Mouse (Mus musculus): ENCODE data around the gene Prmt9. TPM values are rescaled to one million over a fixed set of nuclear protein-coding genes. Genes with fewer than 3 reads are reported as not detected.
A peak's percentile ranks its signal among the peaks of the same experiment; 100 is the strongest.

The Prmt9 gene
- 16.7 and 17.7 TPM in 2 replicates for polyA plus RNA-seq (2015; fragmentation: Nextera tagmentation; extraction: Ambion mirVana)

- 0 out of 2 replicates have a peak, but pooled peaks cover 5% of the 10 kb centered on the region for H3K4me1 ChIP-seq (ENCODE audit: control insufficient read depth, insufficient read depth, low read length)
- H3K4me3 ChIP-seq (replicated peaks; ENCODE audit: low read length) = peak within 1 kb of the TSS; percentile 98
- peak within 1 kb of the TSS; percentile 98 for H3K9ac ChIP-seq (ENCODE audit: low read length)
- peak; percentile 98 for ATAC-seq (ENCODE audit: insufficient read depth, low FRiP score)
- H3K36me3 ChIP-seq (ENCODE audit: control insufficient read depth, insufficient read depth, low read length) = peaks cover 10% of the 10 kb centered on the region; the same call in 1 of the 2 replicates
- WGBS = 4% methylated on average over 42 of the region's 42 CpGs
- H3K27me3 ChIP-seq (ENCODE audit: control insufficient read depth, insufficient read depth, low read length) = no peaks in the 10 kb centered on the region
- H3K4me2 ChIP-seq (ENCODE audit: low read depth, low read length) = peak within 1 kb of the TSS; percentile 86
- H3K27ac ChIP-seq (ENCODE audit: low read length) = peak within 1 kb of the TSS; percentile 93
- H3K9me3 ChIP-seq (replicated peaks; ENCODE audit: control insufficient read depth, low read length) = no peaks in the 10 kb centered on the region; the same call in 1 of the 2 replicates
Measured at GRCm38 (mm10) chr8:77549121-77549706, at the start of gene Prmt9. Prmt9 (plus strand) TSS chr8:77549397.

DNA sequence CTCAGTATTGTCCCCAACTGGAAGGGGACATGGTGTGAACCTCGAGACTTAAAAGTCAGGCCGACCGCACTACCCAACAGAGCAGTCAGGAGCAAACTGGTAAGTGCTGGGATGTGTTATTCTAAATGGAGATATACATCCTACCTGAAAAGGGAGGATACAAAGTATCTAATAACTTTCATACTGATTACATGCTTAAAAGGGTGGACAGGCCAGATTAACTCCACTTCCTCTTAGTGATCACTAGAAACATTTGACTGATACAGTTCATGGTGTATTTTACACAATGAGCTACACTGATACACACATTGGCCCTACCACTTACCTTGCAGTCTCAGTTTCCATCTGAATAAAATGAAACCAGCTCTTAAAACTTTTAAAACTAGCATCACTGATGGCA lies 48.9 kb upstream of the Prmt9 start:
- ATAC-seq (ENCODE audit: insufficient read depth, low FRiP score) = no peak

GRCm38 (mm10) chr8:77501131-77501530 lies 48.1 kb upstream of the Prmt9 start:
- Histone ChIP-seq H3K9ac (ENCODE audit: low read length) (no peak overlapping the region), H3K27ac (ENCODE audit: low read length) (no peak overlapping the region), H3K4me3 (replicated peaks; ENCODE audit: low read length) (no peak overlapping the region), H3K4me1 (ENCODE audit: control insufficient read depth, insufficient read depth, low read length) (peaks cover 17% of the 10 kb centered on the region), H3K4me2 (ENCODE audit: low read depth, low read length) (no peak overlapping the region), H3K9me3 (replicated peaks; ENCODE audit: control insufficient read depth, low read length) (no peaks in the 10 kb centered on the region), H3K36me3 (ENCODE audit: control insufficient read depth, insufficient read depth, low read length) (no peaks in the 10 kb centered on the region), H3K27me3 (ENCODE audit: control insufficient read depth, insufficient read depth, low read length) (no peaks in the 10 kb centered on the region)
- WGBS = 87% methylated on average over 8 of the region's 8 CpGs
- ATAC-seq (ENCODE audit: insufficient read depth, low FRiP score) = no peak

More for the DNA sequence above, 48.9 kb upstream of the Prmt9 start:
- no peak overlapping the region for H3K4me2 ChIP-seq (ENCODE audit: low read depth, low read length)
- no peak overlapping the region for H3K9ac ChIP-seq (ENCODE audit: low read length)
- no peak overlapping the region for H3K4me3 ChIP-seq (replicated peaks; ENCODE audit: low read length)
- no peak overlapping the region for H3K27ac ChIP-seq (ENCODE audit: low read length)
- no peaks in the 10 kb centered on the region for H3K27me3 ChIP-seq (ENCODE audit: control insufficient read depth, insufficient read depth, low read length)
- H3K36me3 ChIP-seq (ENCODE audit: control insufficient read depth, insufficient read depth, low read length) = no peaks in the 10 kb centered on the region
- no peaks in the 10 kb centered on the region for H3K9me3 ChIP-seq (replicated peaks; ENCODE audit: control insufficient read depth, low read length)
- whole genome bisulfite sequencing = 89% methylated on average over 3 of the region's 3 CpGs
- peaks cover 21% of the 10 kb centered on the region for H3K4me1 ChIP-seq (ENCODE audit: control insufficient read depth, insufficient read depth, low read length)

GRCm38 (mm10) chr8:77502547-77502946 lies 46.6 kb upstream of the Prmt9 start:
- WGBS = 92% methylated on average over 6 of the region's 6 CpGs
- no peaks in the 10 kb centered on the region for H3K27me3 ChIP-seq (ENCODE audit: control insufficient read depth, insufficient read depth, low read length)

GRCm38 (mm10) chr8:77506539-77506938 lies 42.7 kb upstream of the Prmt9 start:
- no peak for ATAC-seq (ENCODE audit: insufficient read depth, low FRiP score)
- Histone ChIP-seq H3K36me3 (ENCODE audit: control insufficient read depth, insufficient read depth, low read length) (no peaks in the 10 kb centered on the region), H3K4me2 (ENCODE audit: low read depth, low read length) (no peak overlapping the region), H3K27ac (ENCODE audit: low read length) (no peak overlapping the region), H3K27me3 (ENCODE audit: control insufficient read depth, insufficient read depth, low read length) (no peaks in the 10 kb centered on the region), H3K4me3 (replicated peaks; ENCODE audit: low read length) (no peak overlapping the region), H3K9ac (ENCODE audit: low read length) (no peak overlapping the region), H3K4me1 (ENCODE audit: control insufficient read depth, insufficient read depth, low read length) (peaks cover 10% of the 10 kb centered on the region), H3K9me3 (replicated peaks; ENCODE audit: control insufficient read depth, low read length) (no peaks in the 10 kb centered on the region)
- WGBS = 63% methylated on average over 7 of the region's 7 CpGs

More at GRCm38 (mm10) chr8:77502547-77502946, 46.6 kb upstream of the Prmt9 start:
- Histone ChIP-seq H3K4me2 (ENCODE audit: low read depth, low read length) (no peak overlapping the region), H3K4me3 (replicated peaks; ENCODE audit: low read length) (no peak overlapping the region), H3K9ac (ENCODE audit: low read length) (no peak overlapping the region), H3K36me3 (ENCODE audit: control insufficient read depth, insufficient read depth, low read length) (no peaks in the 10 kb centered on the region), H3K9me3 (replicated peaks; ENCODE audit: control insufficient read depth, low read length) (no peaks in the 10 kb centered on the region), H3K27ac (ENCODE audit: low read length) (no peak overlapping the region), H3K4me1 (ENCODE audit: control insufficient read depth, insufficient read depth, low read length) (peaks cover 5% of the 10 kb centered on the region)
- no peak for ATAC-seq (ENCODE audit: insufficient read depth, low FRiP score)

GRCm38 (mm10) chr8:77507510-77508035 lies 41.6 kb upstream of the Prmt9 start:
- H3K36me3 ChIP-seq (ENCODE audit: control insufficient read depth, insufficient read depth, low read length) = no peaks in the 10 kb centered on the region
- H3K9me3 ChIP-seq (replicated peaks; ENCODE audit: control insufficient read depth, low read length) = no peaks in the 10 kb centered on the region
- H3K4me2 ChIP-seq (ENCODE audit: low read depth, low read length) = no peak overlapping the region
- no peaks in the 10 kb centered on the region for H3K27me3 ChIP-seq (ENCODE audit: control insufficient read depth, insufficient read depth, low read length)
- peaks cover 14% of the 10 kb centered on the region for H3K4me1 ChIP-seq (ENCODE audit: control insufficient read depth, insufficient read depth, low read length)
- H3K27ac ChIP-seq (ENCODE audit: low read length) = no peak overlapping the region
- 63% methylated on average over 10 of the region's 10 CpGs for WGBS
- no peak for ATAC-seq (ENCODE audit: insufficient read depth, low FRiP score)
- no peak overlapping the region for H3K9ac ChIP-seq (ENCODE audit: low read length)
- H3K4me3 ChIP-seq (replicated peaks; ENCODE audit: low read length) = no peak overlapping the region

GRCm38 (mm10) chr8:77509044-77509443 lies 40.2 kb upstream of the Prmt9 start:
- peak; percentile 47; the same call in 1 of the 2 replicates for ATAC-seq (ENCODE audit: insufficient read depth, low FRiP score)
- WGBS = 70% methylated on average over 7 of the region's 7 CpGs
- Histone ChIP-seq H3K9me3 (replicated peaks; ENCODE audit: control insufficient read depth, low read length) (no peaks in the 10 kb centered on the region), H3K9ac (ENCODE audit: low read length) (no peak overlapping the region), H3K4me3 (replicated peaks; ENCODE audit: low read length) (no peak overlapping the region), H3K27ac (ENCODE audit: low read length) (no peak overlapping the region), H3K4me2 (ENCODE audit: low read depth, low read length) (no peak overlapping the region), H3K27me3 (ENCODE audit: control insufficient read depth, insufficient read depth, low read length) (no peaks in the 10 kb centered on the region), H3K4me1 (ENCODE audit: control insufficient read depth, insufficient read depth, low read length) (peaks cover 18% of the 10 kb centered on the region), H3K36me3 (ENCODE audit: control insufficient read depth, insufficient read depth, low read length) (no peaks in the 10 kb centered on the region)

DNA sequence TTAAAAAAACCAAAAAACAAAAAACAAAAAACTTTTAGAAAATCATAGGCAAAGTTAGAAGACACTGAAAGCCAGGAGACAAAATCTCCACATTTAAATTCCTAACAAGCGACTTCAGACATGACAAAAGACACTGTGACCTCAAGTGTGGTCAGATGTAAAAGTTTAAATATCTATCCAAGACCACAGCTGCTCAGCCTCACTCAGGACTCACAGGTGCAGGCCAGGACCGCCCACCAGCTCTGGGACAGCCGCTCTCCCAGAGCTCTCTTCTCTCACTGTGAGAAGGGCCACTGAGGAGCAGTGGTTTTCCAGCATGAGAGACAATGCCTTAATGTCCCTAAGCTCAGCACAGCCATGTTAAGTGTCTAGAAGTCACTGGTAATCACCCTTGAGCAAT lies 38.8 kb upstream of the Prmt9 start:
- Histone ChIP-seq H3K27ac (ENCODE audit: low read length) (no peak overlapping the region), H3K4me3 (replicated peaks; ENCODE audit: low read length) (no peak overlapping the region), H3K9me3 (replicated peaks; ENCODE audit: control insufficient read depth, low read length) (no peaks in the 10 kb centered on the region), H3K9ac (ENCODE audit: low read length) (no peak overlapping the region), H3K4me2 (ENCODE audit: low read depth, low read length) (no peak overlapping the region), H3K27me3 (ENCODE audit: control insufficient read depth, insufficient read depth, low read length) (no peaks in the 10 kb centered on the region), H3K36me3 (ENCODE audit: control insufficient read depth, insufficient read depth, low read length) (no peaks in the 10 kb centered on the region), H3K4me1 (ENCODE audit: control insufficient read depth, insufficient read depth, low read length) (peaks cover 21% of the 10 kb centered on the region)
- WGBS = 55% methylated on average over 3 of the region's 3 CpGs
- no peak for ATAC-seq (ENCODE audit: insufficient read depth, low FRiP score)

- ATAC-seq (ENCODE audit: insufficient read depth, low FRiP score) = no peak
- H3K27ac ChIP-seq (ENCODE audit: low read length) = no peak overlapping the region
- H3K4me3 ChIP-seq (replicated peaks; ENCODE audit: low read length) = no peak overlapping the region
- H3K4me2 ChIP-seq (ENCODE audit: low read depth, low read length) = no peak overlapping the region
- peaks cover 27% of the 10 kb centered on the region for H3K4me1 ChIP-seq (ENCODE audit: control insufficient read depth, insufficient read depth, low read length)
- no peaks in the 10 kb centered on the region for H3K27me3 ChIP-seq (ENCODE audit: control insufficient read depth, insufficient read depth, low read length)
- no peaks in the 10 kb centered on the region for H3K36me3 ChIP-seq (ENCODE audit: control insufficient read depth, insufficient read depth, low read length)
- 68% methylated on average over 13 of the region's 13 CpGs for WGBS
- no peaks in the 10 kb centered on the region for H3K9me3 ChIP-seq (replicated peaks; ENCODE audit: control insufficient read depth, low read length)
- H3K9ac ChIP-seq (ENCODE audit: low read length) = no peak overlapping the region
Measured at GRCm38 (mm10) chr8:77511750-77512493, 37.3 kb upstream of the Prmt9 start.
